Mouse (Mus musculus) gastrocnemius, postnatal 10 days (tissue): ENCODE measurements at regions not wholly inside any gene's neighbourhood (a gene's known extent, or its start where the extent isn't known, plus 50 kb on each side); places are given as distances from the start of the nearest gene placed in this dataset.

ENCODE experiments used
- DNase-seq: peaks from one replicate; pipeline ENCODE4 v3.0.0; 2021; ENCODE audit warnings: mixed read lengths

DNA sequence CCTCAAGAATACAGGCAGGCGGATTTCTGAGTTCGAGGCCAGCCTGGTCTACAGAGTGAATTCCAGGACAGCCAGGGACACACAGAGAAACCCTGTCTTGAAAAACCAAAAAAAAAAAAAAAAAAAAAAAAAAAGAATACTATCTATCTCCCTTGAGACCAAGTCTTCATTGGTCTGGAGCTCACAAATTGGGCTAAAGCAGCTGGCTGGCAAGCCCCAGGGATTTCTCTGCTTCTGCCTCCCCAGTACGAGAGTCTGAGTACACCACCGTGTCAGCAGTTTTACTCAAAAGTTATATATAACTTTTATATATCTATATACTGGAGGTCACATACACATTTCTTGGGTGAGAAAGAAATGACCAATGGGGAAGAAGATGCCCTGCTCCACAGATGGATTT is 229.2 kb downstream of the Zfp36l1 start:
- no peak for DNase-seq

DNA sequence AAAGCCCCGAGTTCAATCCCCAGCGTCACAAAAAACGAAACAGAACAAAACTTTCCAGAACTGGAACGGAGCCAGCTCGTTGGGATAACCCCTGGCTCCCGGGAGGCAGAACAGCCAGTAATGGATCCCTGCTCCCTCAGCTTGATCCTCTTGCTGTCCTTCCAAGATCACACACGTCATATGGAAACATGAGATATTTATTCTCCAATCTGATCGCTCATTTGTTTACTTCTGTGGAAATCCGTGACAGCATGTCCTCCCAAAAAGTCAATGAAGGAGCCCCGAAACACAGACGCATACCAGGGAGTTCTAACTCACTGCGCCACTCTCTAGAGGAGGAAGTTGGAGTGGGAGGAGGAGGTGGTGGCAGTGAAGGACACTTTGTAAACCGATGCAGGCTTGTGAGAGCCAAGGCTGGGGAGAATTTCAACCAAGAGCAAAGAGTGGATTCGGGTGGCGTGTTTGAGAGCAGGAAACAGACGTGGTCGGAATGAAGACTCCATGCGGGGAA is 232.0 kb downstream of the Zfp36l1 start:
- peak; percentile 62 for DNase-seq

DNA sequence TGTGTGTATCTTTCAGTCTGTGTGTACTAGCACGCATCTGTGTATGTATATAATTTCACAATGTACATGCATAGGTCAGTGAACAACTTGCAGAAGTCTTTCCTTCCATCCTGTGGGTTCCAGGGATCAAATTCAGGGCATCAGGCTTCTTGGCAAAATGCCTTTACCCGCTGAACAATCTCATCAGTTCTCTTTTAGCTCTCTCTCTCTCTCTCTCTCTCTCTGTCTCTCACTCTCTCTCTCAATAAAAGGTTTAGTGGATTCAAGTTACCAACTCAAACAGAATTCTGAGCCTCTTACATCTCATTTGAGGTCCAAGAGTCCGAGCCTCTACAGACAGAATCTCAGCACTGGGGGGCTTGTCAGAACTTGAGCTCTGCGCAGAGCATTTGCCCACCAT is 232.5 kb downstream of the Zfp36l1 start:
- DNase-seq, result no peak

DNA sequence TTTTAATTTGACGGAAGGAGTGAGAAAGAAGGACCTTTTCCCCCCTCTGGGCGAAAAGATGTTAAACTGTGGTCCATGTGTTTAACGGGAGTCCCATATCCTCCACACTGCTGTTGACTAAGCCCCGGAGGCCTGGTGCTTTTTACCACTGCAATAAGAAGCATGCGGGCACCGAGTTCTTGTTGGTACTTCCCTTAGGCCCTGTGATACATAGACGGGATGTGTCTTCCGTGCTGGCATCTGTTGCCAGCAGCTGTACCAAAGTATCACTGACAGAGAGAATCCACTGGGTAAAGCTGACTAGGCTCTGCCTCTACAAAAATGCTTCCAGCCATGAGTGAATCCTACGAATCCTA is 232.9 kb downstream of the Zfp36l1 start:
- no peak for DNase-seq

DNA sequence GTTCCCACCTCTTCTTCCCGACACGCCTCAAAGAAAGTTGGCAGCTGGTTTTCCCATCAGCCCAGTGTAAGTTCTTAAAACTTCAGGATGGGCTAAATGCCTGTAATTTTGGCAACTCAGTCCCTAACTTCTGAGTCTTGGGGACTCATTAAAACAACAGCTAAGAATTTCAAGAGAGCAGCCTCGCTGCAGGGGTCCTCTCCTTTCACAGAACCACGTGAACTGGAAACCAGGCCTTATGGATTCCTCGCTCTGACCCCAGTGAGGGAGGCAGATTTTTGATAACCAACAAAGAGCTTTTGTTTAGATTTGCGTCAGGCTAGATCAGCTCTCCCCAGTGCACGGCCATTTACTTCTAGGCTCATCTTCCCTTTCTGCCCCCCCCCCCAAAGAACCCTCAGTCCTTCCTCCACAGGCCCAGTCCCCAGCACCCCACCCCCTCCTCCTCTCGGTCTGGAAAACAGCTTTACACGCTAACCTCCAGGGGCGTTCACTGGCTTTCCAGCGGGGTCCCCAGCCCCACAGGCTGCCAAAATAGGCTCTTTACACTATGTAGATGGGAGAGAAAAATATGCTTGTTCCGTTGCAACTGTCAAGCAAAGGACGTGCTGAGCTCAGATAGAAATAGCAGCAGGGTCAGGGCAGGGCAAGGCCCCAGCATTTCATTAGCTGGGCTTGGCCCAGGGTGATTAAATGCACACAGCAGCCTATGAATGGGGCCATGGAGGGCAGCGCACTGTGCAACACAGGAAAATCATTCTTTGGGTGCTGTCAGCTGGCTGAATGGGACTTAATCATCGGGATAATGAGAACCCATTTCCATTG is 233.5 kb downstream of the Zfp36l1 start:
- no peak for DNase-seq

DNA sequence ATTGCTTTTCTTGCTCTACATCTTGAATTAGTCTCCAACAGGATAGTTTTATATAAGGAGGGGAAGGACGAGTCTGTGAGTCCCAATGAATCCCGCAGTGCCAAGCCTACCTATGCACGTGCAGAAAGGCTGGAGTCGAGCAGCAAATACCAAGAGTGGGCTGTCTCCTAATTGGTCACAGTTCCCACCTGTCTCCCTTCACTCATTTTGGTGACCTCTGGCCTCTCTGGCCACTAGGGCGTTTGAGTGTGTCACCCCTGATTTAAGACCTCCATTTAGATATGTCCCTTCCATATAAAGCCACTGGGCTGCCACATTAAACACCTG is 234.1 kb downstream of the Zfp36l1 start:
- no peak for DNase-seq

DNA sequence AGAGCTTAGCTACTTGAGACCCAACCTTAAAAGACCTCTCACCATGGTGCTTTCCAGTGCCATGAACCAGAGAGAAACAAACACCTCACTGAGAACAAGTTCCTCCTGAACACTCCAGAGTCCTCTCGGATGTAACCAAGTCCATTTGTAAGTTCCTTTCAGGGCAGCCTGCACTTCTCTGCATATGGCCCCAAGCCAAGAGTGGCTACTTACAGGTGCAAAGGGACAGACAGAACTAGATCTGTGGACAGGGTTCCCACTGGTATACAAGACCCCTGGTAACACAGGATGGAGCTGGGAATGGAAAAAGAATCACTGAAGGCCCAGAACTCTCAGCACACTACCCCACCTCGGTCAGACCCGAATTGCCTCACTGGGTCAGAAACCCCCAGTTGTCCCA is 234.7 kb downstream of the Zfp36l1 start:
- DNase-seq, result no peak

DNA sequence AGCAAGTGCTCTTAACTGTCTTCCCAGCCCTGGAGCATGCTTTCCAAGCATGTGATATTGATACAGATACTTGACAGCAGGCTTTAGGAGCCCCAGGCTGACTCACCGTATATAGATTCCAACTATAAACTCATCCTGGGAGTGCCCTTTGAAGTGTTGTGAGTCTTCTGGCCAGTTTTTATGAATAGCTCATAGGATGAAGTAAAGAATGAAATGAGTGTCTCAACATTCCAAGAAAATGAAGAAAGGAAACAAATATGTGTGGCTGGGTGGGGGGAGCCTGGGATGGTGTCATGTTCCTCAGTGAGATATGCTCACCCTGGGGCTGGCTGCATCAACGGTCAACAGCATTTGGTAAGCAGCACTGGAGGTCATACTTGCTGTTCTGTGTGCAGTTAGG is 238.5 kb downstream of the Zfp36l1 start:
- DNase-seq, result no peak

DNA sequence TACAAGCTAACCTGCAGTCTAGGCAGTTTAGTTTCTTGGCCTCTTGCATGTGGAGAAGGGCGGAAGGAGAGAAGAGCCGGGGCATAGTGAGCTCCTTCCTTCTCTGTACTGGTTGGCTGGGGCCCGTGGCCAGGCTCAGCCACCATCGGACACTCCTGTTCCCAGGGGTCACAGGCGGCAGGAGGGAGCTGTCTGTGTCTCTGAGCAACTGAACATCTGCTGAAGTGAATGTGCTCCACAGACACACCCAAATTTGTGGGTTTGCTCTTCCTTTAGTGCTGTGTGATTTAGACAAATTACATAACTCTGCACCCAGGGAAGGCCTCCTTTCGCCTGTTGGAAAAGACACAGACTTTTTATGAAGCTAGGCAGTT is 247.6 kb downstream of the Zfp36l1 start:
- peak; percentile 45 for DNase-seq

DNA sequence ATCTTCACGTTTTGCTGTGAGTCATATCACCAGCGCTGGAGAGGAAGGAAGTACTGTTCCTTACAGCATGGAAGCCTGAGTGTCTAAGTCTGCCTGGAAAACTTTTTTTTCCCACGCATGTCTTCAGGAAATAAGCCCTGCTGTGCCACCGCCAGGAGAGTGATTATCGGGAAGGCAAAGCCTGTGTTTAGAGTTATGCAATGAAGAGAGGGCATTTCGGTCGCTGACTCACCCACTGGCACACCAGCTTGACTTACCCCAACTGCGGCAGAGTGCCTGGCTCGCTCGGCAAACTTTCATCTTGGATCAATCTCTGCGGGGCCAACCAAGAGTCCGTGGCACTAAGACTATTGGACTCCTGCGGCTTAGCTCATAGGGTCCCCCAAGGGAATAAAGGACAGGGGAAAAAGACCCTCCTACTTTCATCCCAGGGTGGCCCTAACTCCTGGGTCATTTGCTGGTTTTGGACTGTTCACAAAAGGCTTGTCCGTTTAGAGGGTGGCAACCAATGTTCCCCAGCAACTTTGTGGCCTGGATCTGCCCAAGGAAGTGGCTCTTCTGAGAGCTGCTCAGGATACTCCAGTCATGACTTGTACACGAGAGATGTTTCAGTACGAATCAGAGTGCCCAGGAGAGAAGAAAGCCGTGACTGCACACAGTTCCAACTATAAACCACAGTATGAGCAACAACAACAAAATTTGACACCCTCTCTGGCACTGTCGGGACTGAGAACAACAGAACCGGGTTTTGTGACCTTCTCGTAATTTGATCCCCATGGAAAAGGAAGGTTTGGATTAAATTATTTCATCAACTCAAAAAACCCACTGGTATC is 248.3 kb downstream of the Zfp36l1 start:
- DNase-seq, result no peak
